Mouse (Mus musculus) hindbrain, embryonic 11.5 days (tissue): ENCODE results near the gene Hoxb7. TPM values are rescaled to one million over a fixed set of nuclear protein-coding genes. Genes with fewer than 3 reads are reported as not detected.
A peak's percentile ranks its signal among the peaks of the same experiment; 100 is the strongest.

ENCODE experiments used
- ATAC-seq: fragments of 200-750 bp; cut with Nextera tagmentation; 2 replicates; pipeline ENCODE4 v1.8.0; 2017; ENCODE audit warnings: mild to moderate bottlenecking, moderate TSS enrichment, moderate library complexity; ENCODE audit not compliant: low FRiP score
- DNase-seq: peaks from one replicate; pipeline ENCODE4 v3.0.0-alpha.2; 2015; ENCODE audit warnings: low spot score
- H3K27ac ChIP-seq: fragments of 300-500 bp; sonication (generic); 2 replicates; pipeline ENCODE4 v1.5.1; 2014; ENCODE audit warnings: mild to moderate bottlenecking, low read depth, low read length
- H3K27me3 ChIP-seq: fragments of 300-500 bp; sonication (generic); 2 replicates; pipeline ENCODE4 v1.6.1; 2014; ENCODE audit warnings: mild to moderate bottlenecking, low read length, moderate library complexity, mixed read lengths; ENCODE audit not compliant: control insufficient read depth, insufficient read depth
- H3K36me3 ChIP-seq: fragments of 300-500 bp; sonication (generic); 2 replicates; pipeline ENCODE4 v1.6.1; 2014; ENCODE audit warnings: mild to moderate bottlenecking, low read length, moderate library complexity, mixed read lengths; ENCODE audit not compliant: control insufficient read depth, insufficient read depth
- H3K4me1 ChIP-seq: fragments of 300-500 bp; sonication (generic); replicated peaks from 2 replicates; pipeline ENCODE4 v1.6.1; 2014; ENCODE audit warnings: low read length, mixed read lengths; ENCODE audit not compliant: control insufficient read depth, insufficient read depth
- H3K4me2 ChIP-seq: fragments of 300-500 bp; sonication (generic); replicated peaks from 2 replicates; pipeline ENCODE4 v1.6.1; 2014; ENCODE audit warnings: mild to moderate bottlenecking, low read depth, low read length
- H3K4me3 ChIP-seq: fragments of 300-500 bp; sonication (generic); 2 replicates; pipeline ENCODE4 v1.5.1; 2014; ENCODE audit warnings: low read depth, low read length
- H3K9ac ChIP-seq: fragments of 300-500 bp; sonication (generic); 2 replicates; pipeline ENCODE4 v1.6.1; 2014; ENCODE audit warnings: low read depth, low read length
- H3K9me3 ChIP-seq: fragments of 300-500 bp; sonication (generic); 2 replicates; pipeline ENCODE4 v1.6.1; 2016; ENCODE audit warnings: low read length; ENCODE audit not compliant: control insufficient read depth
- WGBS: fragments of 180-500 bp; shearing (Covaris S2); extraction: QIAGEN DNeasy Blood & Tissue Kit; methylation state at CpG from one replicate; pipeline ENCODE4 v1.1.7; 2014; 5-methylcytosine and 5-hydroxymethylcytosine counted together
- polyA plus RNA-seq: library from polyadenylated mRNA; unstranded; fragments of >200 nt; fragmentation: Nextera tagmentation; extraction: Ambion mirVana; gene quantifications from 2 replicates; pipeline ENCODE4 v1.2.1, GENCODE M21; 2014

The Hoxb7 gene
- polyA plus RNA-seq = 4.0 and 11.2 TPM in 2 replicates

- peak within 1 kb of the TSS; percentile 31 for H3K4me3 ChIP-seq
- no peak for DNase-seq
- peak within 1 kb of the TSS; percentile 52; the same call in 1 of the 2 replicates for H3K9ac ChIP-seq
- WGBS = 2% methylated on average over 43 of the region's 43 CpGs
- ATAC-seq = no peak
- no peaks in the 10 kb centered on the region for H3K36me3 ChIP-seq
- peak within 1 kb of the TSS; percentile 36 for H3K4me2 ChIP-seq
- peak within 1 kb of the TSS; percentile 61 for H3K27ac ChIP-seq
- no peaks in the 10 kb centered on the region for H3K9me3 ChIP-seq
- no peaks in the 10 kb centered on the region; the same call in none of the 2 replicates for H3K4me1 ChIP-seq
- H3K27me3 ChIP-seq = peaks cover 88% of the 10 kb centered on the region
Observed at GRCm38 (mm10) chr11:96285771-96286738, at the start of gene Hoxb7. Gene Hoxb7, plus strand, starts transcription at chr11:96286623.

DNA sequence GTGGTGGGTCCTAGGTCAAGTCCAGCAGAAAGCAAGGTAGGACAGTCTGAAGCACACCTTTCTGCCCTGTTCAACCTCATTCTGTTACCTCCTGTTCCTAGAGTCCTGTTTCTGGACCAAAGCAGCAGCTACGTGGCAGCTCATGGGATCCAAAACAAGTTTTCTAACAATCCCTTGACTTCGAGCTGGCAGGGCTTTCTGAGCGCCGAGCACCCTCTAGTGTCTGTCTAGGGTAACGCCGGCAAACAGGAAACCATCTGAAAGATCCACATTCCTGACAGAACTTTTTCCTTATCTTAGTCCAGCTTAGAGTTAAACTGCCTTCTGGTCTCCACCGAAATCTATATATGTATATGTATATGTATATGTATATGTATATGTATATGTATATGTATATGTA, 46.2 kb upstream of the Hoxb7 start:
- H3K9me3 ChIP-seq = no peaks in the 10 kb centered on the region
- 4% methylated on average over 7 of the region's 7 CpGs for WGBS
- H3K4me2 ChIP-seq = no peak overlapping the region
- no peak overlapping the region for H3K9ac ChIP-seq
- no peaks in the 10 kb centered on the region for H3K36me3 ChIP-seq
- no peaks in the 10 kb centered on the region for H3K4me1 ChIP-seq
- H3K27me3 ChIP-seq = peaks cover 7% of the 10 kb centered on the region
- DNase-seq = peak; percentile 76
- no peak for ATAC-seq
- H3K4me3 ChIP-seq = no peak overlapping the region
- H3K27ac ChIP-seq = no peak overlapping the region

- WGBS = 2% methylated on average over 13 of the region's 14 CpGs
- no peak overlapping the region for H3K9ac ChIP-seq
Observed at GRCm38 (mm10) chr11:96250901-96251300, 35.5 kb upstream of the Hoxb7 start.

DNA sequence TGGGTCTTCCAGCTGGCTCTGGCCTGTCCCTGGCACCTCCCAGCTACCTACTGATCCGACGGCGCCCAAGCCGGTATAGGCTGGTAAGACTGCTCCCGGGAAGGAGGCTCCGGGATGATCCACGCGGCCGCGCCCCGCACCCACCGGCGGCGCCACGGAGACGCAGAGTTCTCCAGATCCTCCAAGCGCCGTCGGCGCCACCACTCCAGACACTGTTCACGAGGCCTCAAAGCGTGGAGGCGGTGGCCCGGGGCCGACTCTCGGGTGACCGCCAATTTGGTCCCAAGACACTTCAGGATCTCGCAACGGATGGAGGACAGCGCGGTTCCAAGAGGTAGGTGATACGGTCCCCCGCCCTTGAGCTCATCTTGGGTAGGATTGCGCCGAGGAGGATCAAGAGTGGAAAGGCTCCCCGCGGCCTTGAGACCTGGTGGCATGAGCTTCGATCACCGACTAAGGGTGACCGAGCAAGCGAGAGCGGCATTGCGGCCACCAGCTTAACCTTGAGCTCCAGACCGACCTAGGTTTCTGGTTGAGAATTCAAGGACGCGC, 34.9 kb upstream of the Hoxb7 start:
- no peak for ATAC-seq
- 2% methylated on average over 46 of the region's 46 CpGs for WGBS
- Histone ChIP-seq H3K4me3 (no peak overlapping the region), H3K4me2 (no peak overlapping the region), H3K9ac (no peak overlapping the region), H3K27me3 (peaks cover 79% of the 10 kb centered on the region), H3K36me3 (no peaks in the 10 kb centered on the region), H3K4me1 (no peaks in the 10 kb centered on the region), H3K9me3 (no peaks in the 10 kb centered on the region), H3K27ac (no peak overlapping the region)
- DNase-seq = peak; percentile 51

More at GRCm38 (mm10) chr11:96250901-96251300, 35.5 kb upstream of the Hoxb7 start:
- H3K36me3 ChIP-seq = no peaks in the 10 kb centered on the region
- H3K4me3 ChIP-seq = no peak overlapping the region
- no peaks in the 10 kb centered on the region for H3K4me1 ChIP-seq
- H3K9me3 ChIP-seq = no peaks in the 10 kb centered on the region
- ATAC-seq = no peak
- no peak overlapping the region for H3K4me2 ChIP-seq
- no peak overlapping the region for H3K27ac ChIP-seq
- H3K27me3 ChIP-seq = peaks cover 77% of the 10 kb centered on the region
- peak; percentile 26 for DNase-seq

DNA sequence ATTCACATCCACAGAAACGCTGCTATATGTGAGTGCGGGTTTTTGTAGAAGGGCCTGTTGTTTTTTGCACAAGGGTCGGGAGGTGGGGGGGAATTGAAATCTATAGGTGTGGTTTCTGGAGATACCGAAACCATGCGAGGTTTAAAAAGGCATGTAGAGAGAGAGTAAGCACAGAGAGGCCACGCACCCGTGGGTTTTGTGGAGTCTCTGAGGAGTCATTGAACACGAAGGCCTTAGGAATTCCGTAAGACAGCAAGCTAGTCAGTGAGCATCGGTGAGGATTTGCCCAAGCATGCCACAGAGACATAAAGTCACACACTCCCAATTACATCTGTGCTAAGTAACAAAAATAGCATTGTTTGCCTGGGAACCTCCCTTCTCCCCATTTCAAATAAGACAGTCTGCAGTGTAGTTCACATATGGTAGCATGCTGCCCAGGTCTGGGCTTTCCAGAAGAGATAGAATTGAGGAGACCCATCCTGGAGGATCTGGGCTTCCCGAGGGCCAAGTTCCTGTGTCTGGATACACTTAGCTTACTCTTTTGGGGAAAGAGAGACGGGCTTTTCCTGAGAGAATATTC, 33.8 kb upstream of the Hoxb7 start:
- Histone ChIP-seq H3K4me2 (no peak overlapping the region), H3K4me1 (no peaks in the 10 kb centered on the region), H3K36me3 (no peaks in the 10 kb centered on the region), H3K27ac (no peak overlapping the region), H3K4me3 (no peak overlapping the region), H3K9me3 (no peaks in the 10 kb centered on the region), H3K9ac (no peak overlapping the region), H3K27me3 (peaks cover 85% of the 10 kb centered on the region)
- DNase-seq (peak; percentile 49), ATAC-seq (no peak)
- 3% methylated on average over 12 of the region's 12 CpGs for WGBS

DNA sequence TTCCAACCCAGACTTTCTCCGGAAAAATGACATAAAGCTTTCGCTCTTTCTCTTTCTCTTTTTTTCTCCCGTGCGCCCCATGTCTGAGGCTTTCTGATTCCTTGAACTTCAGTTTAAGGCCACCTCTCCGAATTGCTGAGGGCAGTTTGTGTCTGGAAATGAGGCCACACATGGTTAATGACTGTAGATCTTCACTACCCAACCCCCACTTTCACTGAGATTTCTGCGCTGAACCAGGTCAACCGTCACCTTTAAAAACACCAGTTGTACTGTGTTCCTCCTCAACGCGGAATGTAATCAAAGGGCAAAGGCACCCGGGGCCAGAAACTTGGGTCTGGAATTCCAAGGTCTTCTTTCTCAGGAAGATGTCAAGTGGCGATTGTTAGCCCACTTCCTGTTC, 32.2 kb upstream of the Hoxb7 start:
- Histone ChIP-seq H3K36me3 (no peaks in the 10 kb centered on the region), H3K27me3 (peaks cover 99% of the 10 kb centered on the region), H3K4me2 (no peak overlapping the region), H3K4me1 (no peaks in the 10 kb centered on the region), H3K4me3 (no peak overlapping the region), H3K9ac (no peak overlapping the region), H3K27ac (no peak overlapping the region), H3K9me3 (no peaks in the 10 kb centered on the region)
- ATAC-seq = no peak
- 2% methylated on average over 11 of the region's 11 CpGs for WGBS
- DNase-seq = peak; percentile 38

DNA sequence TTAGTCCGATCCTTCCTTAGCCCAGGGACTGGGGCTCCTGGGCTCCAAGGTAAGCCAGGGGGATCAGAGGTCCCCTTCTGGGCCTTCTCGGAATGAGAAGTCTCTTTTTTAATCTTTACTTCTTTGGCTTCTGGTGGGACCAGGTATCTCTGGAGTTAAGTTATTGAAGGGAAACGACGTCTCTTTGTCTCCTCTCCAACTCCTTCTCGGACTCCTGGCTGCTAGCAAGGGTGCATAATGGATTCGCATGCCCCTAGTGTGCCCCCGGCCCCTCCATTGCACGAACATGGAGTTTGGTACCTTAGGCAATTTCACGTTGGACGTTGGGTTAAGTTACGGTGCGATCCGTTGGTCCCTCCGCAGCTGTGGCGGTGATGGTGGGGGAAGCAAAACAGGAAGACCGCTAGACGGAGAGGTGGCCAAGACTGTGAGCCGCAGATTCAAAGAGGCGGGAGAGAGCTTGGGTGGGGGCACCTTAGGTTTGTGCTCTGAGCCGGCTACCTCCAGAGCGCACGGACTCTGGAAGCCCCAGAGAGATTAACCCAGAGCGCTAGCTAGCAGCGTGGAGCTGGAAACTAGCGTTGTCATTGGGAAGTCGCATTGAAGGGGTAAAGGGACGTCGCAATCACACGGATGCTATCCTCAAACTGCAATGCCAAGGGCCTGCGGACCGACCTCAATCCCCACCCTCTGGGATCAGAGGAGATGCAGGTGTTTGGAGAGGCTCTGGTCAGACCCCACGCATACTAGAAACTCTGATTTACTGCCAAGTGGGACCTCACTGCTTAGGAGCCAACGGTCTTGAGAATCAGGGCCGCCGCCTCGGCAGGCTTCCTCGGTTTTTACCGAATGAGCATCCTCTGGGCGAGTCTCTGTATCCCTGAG, 31.1 kb upstream of the Hoxb7 start:
- Histone ChIP-seq H3K27ac (no peak overlapping the region), H3K4me2 (no peak overlapping the region), H3K27me3 (peaks cover 99% of the 10 kb centered on the region), H3K9me3 (no peaks in the 10 kb centered on the region), H3K4me3 (no peak overlapping the region), H3K4me1 (no peaks in the 10 kb centered on the region), H3K9ac (no peak overlapping the region), H3K36me3 (no peaks in the 10 kb centered on the region)
- WGBS = under 1% methylated on average over 39 of the region's 39 CpGs
- ATAC-seq (no peak), DNase-seq (peak; percentile 59)

GRCm38 (mm10) chr11:96255996-96256445, 30.4 kb upstream of the Hoxb7 start:
- H3K27me3 ChIP-seq = peaks cover 99% of the 10 kb centered on the region
- ATAC-seq (no peak), DNase-seq (no peak)
- no peaks in the 10 kb centered on the region for H3K36me3 ChIP-seq
- no peak overlapping the region for H3K4me2 ChIP-seq
- WGBS = 2% methylated on average over 14 of the region's 14 CpGs
- no peaks in the 10 kb centered on the region for H3K9me3 ChIP-seq
- H3K4me3 ChIP-seq = no peak overlapping the region
- no peaks in the 10 kb centered on the region for H3K4me1 ChIP-seq
- H3K9ac ChIP-seq = no peak overlapping the region
- H3K27ac ChIP-seq = no peak overlapping the region
